Mouse (Mus musculus) limb, embryonic 15.5 days (tissue): ENCODE results near the gene Pkd2l1. TPM values are rescaled to one million over a fixed set of nuclear protein-coding genes. Genes with fewer than 3 reads are reported as not detected.
"Not testable (repeated sequence)": the region's sequence is repeated elsewhere in the genome, so short reads cannot be mapped to it uniquely, and the experiment has no call there.

Source experiments
- ATAC-seq: fragments of 200-750 bp; cut with Nextera tagmentation; 2 replicates; pipeline ENCODE4 v1.8.0; 2017; ENCODE audit warnings: low read depth, moderate TSS enrichment; ENCODE audit not compliant: insufficient number of reproducible peaks, low FRiP score, low TSS enrichment
- H3K27ac ChIP-seq: fragments of 300-500 bp; sonication (generic); 2 replicates; pipeline ENCODE4 v1.5.1; 2015; ENCODE audit warnings: moderate library complexity, mild to moderate bottlenecking, inconsistent platforms
- H3K27me3 ChIP-seq: fragments of 300-500 bp; sonication (generic); 2 replicates; pipeline ENCODE4 v1.6.1; 2015; ENCODE audit warnings: inconsistent platforms
- H3K36me3 ChIP-seq: fragments of 300-500 bp; sonication (generic); 2 replicates; pipeline ENCODE4 v1.6.1; 2015; ENCODE audit warnings: inconsistent platforms
- H3K4me1 ChIP-seq: fragments of 300-500 bp; sonication (generic); 2 replicates; pipeline ENCODE4 v1.6.1; 2015; ENCODE audit warnings: inconsistent platforms
- H3K4me2 ChIP-seq: fragments of 300-500 bp; sonication (generic); 2 replicates; pipeline ENCODE4 v1.6.1; 2015; ENCODE audit warnings: mild to moderate bottlenecking, inconsistent platforms
- H3K4me3 ChIP-seq: fragments of 300-500 bp; sonication (generic); 2 replicates; pipeline ENCODE4 v1.5.1; 2015; ENCODE audit warnings: mild to moderate bottlenecking, inconsistent platforms
- H3K9ac ChIP-seq: fragments of 300-500 bp; sonication (generic); 2 replicates; pipeline ENCODE4 v1.6.1; 2015; ENCODE audit warnings: inconsistent platforms
- H3K9me3 ChIP-seq: fragments of 300-500 bp; sonication (generic); 2 replicates; pipeline ENCODE4 v1.6.1; 2016; ENCODE audit warnings: inconsistent platforms
- WGBS: fragments of 180-500 bp; shearing (Covaris S2); methylation state at CpG from one replicate; pipeline ENCODE4 v1.1.7; 2015; 5-methylcytosine and 5-hydroxymethylcytosine counted together
- polyA plus RNA-seq: library from polyadenylated mRNA; unstranded; fragments of >200 nt; fragmentation: Nextera tagmentation; extraction: Ambion mirVana; gene quantifications from 2 replicates; pipeline ENCODE4 v1.2.1, GENCODE M21; 2015

The Pkd2l1 gene
- polyA plus RNA-seq, 1 experiment from 2014 or later, result not detected

DNA sequence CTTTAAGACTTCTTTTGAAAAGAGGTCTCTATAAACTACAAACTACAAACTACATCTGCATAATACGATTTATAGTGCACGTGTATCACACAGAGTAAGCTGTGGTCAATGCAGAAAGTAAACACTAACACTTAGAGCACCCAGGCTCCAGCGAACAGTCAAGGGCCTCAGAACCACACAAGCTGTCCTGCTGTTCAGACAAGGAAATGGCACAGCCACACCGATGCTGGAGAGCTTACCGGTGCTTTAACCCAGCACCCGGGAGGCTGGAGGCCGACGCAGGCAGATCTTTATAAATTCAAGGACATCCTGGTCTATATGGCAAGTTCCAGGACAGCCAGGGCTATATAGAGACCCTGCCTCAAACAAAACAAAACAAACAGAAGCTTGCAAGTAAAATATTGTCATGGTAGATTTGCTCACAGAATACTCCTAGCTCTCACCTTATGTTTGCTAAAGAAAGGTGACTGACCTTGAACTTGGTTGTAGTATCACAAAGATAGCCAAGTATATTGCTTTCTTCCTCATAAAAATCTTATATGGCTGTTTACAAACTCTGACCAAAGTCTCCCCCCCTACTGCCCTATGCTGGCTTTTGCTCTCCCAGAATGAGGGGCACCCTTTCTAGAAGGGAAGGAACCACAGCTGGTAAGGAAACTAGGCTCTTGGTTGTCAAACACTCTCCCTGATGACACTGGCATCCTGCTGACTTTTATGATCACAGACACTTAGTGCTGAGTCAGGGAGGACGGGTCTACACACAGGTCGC, 64.3 kb downstream of the Pkd2l1 start:
- peaks cover 86% of the 10 kb centered on the region for H3K36me3 ChIP-seq
- no peak overlapping the region for H3K27ac ChIP-seq
- H3K4me3 ChIP-seq, result no peak overlapping the region
- H3K4me2 ChIP-seq, result no peak overlapping the region
- WGBS, result 92% methylated on average over 10 of the region's 10 CpGs
- H3K4me1 ChIP-seq, result no peaks in the 10 kb centered on the region
- no peak overlapping the region for H3K9ac ChIP-seq
- H3K9me3 ChIP-seq, result no peaks in the 10 kb centered on the region
- H3K27me3 ChIP-seq, result no peaks in the 10 kb centered on the region
- ATAC-seq, result no peak

DNA sequence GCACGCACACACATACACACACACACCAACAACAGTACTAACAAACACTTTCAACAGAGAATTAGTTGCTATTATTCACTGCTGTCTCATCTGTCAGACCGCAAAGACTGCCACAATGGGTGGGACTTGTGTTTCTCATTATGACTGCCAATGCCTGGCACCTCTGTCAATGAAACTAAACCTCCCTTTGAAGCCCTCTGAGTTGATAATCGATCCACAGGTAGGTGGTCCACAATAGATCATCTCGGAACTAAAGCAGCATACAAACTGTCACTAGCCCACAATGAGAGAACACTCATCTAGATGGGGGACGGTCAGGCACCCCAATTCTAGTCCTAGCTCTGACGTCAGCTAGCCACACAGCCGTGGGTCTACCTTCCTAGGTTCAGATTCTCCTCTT, 71.1 kb downstream of the Pkd2l1 start:
- no peak for ATAC-seq

DNA sequence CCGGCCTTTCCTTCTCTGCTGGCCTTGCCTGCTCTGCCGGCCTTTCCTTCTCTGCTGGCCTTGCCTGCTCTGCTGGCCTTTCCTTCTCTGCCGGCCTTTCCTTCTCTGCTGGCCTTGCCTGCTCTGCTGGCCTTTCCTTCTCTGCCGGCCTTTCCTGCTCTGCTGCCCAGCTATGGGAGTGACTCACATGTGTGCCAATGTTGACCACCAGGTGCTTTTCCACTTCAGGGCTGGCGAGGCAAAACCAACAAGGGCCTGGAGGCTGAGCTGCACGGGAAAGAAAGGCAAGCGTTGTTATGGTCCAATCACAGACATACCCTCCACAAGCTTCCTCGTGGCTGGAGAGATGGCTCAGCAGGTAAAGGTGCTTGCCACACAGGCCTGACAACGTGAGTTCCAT, 71.6 kb downstream of the Pkd2l1 start:
- H3K27ac ChIP-seq, H3K9ac ChIP-seq, H3K4me3 ChIP-seq, H3K27me3 ChIP-seq, H3K4me2 ChIP-seq, H3K4me1 ChIP-seq, ATAC-seq, H3K9me3 ChIP-seq: not testable (repeated sequence)
- H3K36me3 ChIP-seq, result peaks cover 77% of the 10 kb centered on the region
- 91% methylated on average over 9 of the region's 9 CpGs for whole genome bisulfite sequencing

More for the DNA sequence above, 71.1 kb downstream of the Pkd2l1 start:
- peaks cover 77% of the 10 kb centered on the region for H3K36me3 ChIP-seq
- no peak overlapping the region for H3K4me3 ChIP-seq
- H3K9ac ChIP-seq, result no peak overlapping the region
- no peak overlapping the region for H3K4me2 ChIP-seq
- no peaks in the 10 kb centered on the region for H3K27me3 ChIP-seq
- 92% methylated on average over 7 of the region's 7 CpGs for WGBS
- H3K4me1 ChIP-seq, result no peaks in the 10 kb centered on the region
- H3K9me3 ChIP-seq, result no peaks in the 10 kb centered on the region
- no peak overlapping the region for H3K27ac ChIP-seq

DNA sequence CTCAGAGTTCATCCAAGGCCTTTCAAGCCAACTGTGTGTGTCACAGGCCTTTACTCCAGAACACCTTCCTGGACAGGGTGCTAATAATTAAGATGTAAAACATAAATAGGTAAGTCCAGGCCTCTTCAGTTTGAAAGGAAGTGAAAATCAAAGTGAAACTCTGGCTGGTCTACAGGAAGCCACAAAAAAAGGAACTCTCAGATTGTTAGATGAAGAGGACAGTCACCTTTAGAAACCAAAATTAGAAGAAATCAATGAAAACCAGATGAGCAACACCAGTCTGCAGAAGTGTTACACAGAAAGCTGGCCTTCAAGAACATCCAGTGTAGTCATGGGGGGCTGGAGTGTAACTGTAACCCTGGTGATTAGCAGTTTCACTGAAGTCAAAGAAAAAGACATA, 74.4 kb downstream of the Pkd2l1 start:
- no peak for ATAC-seq
- no peak overlapping the region for H3K27ac ChIP-seq
- H3K27me3 ChIP-seq, result no peaks in the 10 kb centered on the region
- H3K4me2 ChIP-seq, result no peak overlapping the region
- H3K4me1 ChIP-seq, result no peaks in the 10 kb centered on the region
- no peaks in the 10 kb centered on the region for H3K9me3 ChIP-seq
- H3K9ac ChIP-seq, result no peak overlapping the region
- H3K4me3 ChIP-seq, result no peak overlapping the region
- H3K36me3 ChIP-seq, result peaks cover 68% of the 10 kb centered on the region

DNA sequence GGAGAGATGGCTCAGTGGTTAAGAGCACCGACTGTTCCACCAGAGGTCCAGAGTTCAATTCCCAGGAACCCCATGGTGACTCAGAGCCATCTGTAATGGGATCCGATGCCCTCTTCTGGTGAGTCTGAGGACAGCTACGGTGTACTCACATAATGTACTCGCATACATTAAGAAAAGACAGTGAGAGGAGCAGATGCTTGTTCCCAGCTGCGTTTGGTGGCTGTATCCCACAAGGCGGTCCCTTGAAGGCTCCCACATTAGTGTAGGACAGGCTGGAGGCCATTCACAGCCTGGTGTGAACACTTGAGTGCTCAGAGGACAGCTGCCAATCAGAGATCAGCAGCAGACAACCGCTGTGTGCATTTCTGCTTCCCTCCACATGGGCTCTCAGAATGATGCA, 80.5 kb downstream of the Pkd2l1 start:
- H3K9me3 ChIP-seq, result no peaks in the 10 kb centered on the region
- H3K36me3 ChIP-seq, result peaks cover 63% of the 10 kb centered on the region
- no peaks in the 10 kb centered on the region for H3K27me3 ChIP-seq
- no peak overlapping the region for H3K4me3 ChIP-seq
- 62% methylated on average over 7 of the region's 7 CpGs for WGBS
- no peak for ATAC-seq
- H3K27ac ChIP-seq, result no peak overlapping the region
- H3K4me2 ChIP-seq, result no peak overlapping the region
- no peak overlapping the region for H3K9ac ChIP-seq
- peaks cover 13% of the 10 kb centered on the region for H3K4me1 ChIP-seq

DNA sequence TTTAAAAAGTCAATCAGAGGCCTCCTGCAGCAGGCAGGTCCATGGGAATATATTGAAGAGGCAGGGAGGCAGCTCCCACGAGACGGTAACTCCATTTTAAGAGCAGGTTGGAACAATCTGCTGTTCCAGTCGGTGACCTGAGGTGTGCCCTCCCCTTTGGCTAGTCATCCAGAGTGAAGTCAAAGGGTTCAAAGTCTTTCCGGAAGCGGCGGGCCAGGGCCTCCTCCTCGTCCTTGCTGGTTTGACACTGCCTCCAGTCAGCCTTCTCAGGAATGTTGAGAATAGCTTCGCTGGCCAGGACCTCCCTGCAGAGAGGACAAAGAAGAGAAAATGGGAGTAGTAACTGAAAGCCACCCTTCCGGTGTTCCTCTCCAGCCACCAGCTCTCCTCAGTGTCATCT, 81.9 kb downstream of the Pkd2l1 start:
- WGBS, result 88% methylated on average over 9 of the region's 9 CpGs
- H3K4me3 ChIP-seq, result no peak overlapping the region
- no peak overlapping the region for H3K9ac ChIP-seq
- peaks cover 20% of the 10 kb centered on the region for H3K4me1 ChIP-seq
- H3K27ac ChIP-seq, result no peak overlapping the region
- H3K27me3 ChIP-seq, result no peaks in the 10 kb centered on the region
- no peak for ATAC-seq
- H3K36me3 ChIP-seq, result peaks cover 54% of the 10 kb centered on the region
- H3K9me3 ChIP-seq, result no peaks in the 10 kb centered on the region
- no peak overlapping the region for H3K4me2 ChIP-seq

DNA sequence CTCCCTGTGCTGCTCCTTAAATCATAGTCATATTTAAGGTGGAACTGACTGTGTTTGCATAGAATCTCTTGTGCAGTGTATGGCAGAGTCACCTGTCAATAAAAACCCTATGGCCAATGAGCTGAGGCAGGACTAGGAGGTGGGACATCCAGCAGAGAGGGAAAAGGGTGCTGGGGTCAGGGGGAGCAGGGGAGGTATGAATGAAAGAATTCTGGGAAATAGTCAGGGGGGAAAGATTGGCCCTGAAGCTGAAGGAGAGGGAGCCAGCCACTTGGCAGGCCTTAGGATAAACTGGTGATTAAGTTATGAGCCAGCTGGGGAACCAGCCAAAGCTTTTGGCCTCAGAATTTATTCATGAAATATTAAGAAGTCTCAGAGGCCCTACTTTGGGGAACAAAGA, 83.2 kb downstream of the Pkd2l1 start:
- Histone ChIP-seq H3K4me3 (no peak overlapping the region), H3K27me3 (no peaks in the 10 kb centered on the region), H3K9ac (no peak overlapping the region), H3K27ac (no peak overlapping the region), H3K36me3 (peaks cover 46% of the 10 kb centered on the region), H3K9me3 (no peaks in the 10 kb centered on the region), H3K4me1 (peaks cover 20% of the 10 kb centered on the region), H3K4me2 (no peak overlapping the region)
- no peak for ATAC-seq

DNA sequence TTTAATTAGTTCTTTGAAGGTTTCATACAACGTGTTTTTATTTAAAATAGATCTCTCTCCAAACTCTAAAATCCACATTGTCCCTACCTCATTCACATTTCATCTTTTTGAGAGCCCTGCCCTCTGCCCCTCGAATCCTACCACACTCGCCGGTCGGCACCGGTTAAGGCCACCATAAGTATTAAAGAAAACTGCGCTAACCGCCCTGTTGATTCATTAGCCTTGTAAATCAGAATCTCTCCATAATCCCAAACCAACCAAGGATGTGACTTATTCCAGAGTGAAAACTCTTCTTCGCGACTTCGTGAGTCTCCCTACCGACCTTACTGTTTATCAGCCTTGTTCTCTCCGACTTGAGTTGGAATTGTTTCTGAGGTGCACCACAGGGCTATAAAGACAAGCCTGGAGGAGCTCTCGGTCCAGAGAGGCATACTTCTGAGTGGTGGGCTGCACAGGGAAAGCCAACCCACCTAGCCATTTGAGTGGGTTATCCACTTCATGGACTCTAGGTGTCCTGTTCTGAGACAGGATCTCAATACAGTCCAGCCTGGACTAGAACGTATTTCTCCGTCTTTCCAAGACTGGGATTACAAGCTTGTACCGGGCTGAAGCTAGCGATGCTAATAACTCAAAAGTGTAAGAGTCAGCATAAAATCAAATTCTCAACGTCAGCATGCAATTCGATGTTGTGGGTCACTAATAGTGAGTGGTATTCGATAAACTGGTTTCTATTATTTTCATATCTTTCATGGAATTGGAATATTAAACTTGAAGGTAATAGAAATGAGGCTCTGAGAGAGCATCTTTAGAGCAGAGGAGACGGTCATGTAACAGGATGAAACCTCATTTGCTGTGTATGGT, 84.4 kb downstream of the Pkd2l1 start:
- Histone ChIP-seq H3K4me3 (peak overlapping the region; percentile 94), H3K27me3 (no peaks in the 10 kb centered on the region), H3K4me1 (peaks cover 20% of the 10 kb centered on the region), H3K36me3 (peaks cover 35% of the 10 kb centered on the region), H3K27ac (peak overlapping the region; percentile 54), H3K4me2 (peak overlapping the region; percentile 86), H3K9me3 (no peaks in the 10 kb centered on the region), H3K9ac (peak overlapping the region; percentile 93)
- WGBS, result 29% methylated on average over 22 of the region's 22 CpGs
- no peak for ATAC-seq

DNA sequence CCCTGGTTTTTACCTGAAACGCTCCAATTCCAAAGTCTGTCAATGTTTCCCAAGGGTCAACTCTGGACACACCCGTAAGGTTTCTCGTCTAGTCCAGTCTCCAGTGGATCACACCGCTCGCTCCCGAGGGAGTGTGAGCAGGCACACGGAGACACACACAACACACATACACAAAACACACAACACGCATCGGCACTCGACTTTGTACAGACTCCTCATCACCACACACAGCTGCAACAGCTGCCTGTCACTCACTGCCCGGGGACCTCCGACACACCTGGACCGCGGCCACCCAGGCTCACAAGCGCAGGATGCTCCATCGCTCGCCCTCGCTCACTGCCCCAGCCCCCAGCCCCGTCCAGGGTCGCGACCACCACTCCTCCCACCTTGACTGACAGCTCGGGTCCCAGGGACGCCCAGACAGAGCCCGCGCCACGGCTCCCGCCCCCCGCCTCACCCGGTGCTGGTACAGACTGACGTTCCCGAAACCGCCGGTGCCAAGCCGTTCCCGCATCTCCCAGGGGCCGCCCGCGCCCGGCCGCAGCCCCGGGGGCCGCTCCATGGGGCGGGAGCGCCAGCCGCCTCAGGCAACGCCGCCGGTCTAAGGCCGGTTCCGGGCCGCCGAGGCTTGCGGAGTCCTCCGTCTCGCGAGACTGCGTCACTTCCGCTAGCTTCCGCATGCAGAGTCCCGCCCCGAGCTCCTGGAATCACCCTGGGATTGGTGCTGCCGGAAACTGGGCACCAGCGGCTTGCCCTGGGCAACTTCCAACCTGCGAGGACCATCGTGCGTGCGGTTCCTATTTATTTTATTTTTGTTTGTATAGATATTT, 85.2 kb downstream of the Pkd2l1 start, which contains the start of gene Chuk:
Gene Chuk, minus strand, starts transcription at position 650 of the 830 bp plus-strand sequence.
- Histone ChIP-seq H3K9ac (peak within 1 kb of the TSS; percentile 93), H3K27ac (peak within 1 kb of the TSS; percentile 72), H3K9me3 (no peaks in the 10 kb centered on the region), H3K4me2 (peak within 1 kb of the TSS; percentile 86), H3K4me1 (peaks cover 20% of the 10 kb centered on the region), H3K36me3 (peaks cover 26% of the 10 kb centered on the region), H3K27me3 (no peaks in the 10 kb centered on the region), H3K4me3 (peak within 1 kb of the TSS; percentile 94)
- ATAC-seq, result peak; percentile 94
- WGBS, result under 1% methylated on average over 66 of the region's 67 CpGs

DNA sequence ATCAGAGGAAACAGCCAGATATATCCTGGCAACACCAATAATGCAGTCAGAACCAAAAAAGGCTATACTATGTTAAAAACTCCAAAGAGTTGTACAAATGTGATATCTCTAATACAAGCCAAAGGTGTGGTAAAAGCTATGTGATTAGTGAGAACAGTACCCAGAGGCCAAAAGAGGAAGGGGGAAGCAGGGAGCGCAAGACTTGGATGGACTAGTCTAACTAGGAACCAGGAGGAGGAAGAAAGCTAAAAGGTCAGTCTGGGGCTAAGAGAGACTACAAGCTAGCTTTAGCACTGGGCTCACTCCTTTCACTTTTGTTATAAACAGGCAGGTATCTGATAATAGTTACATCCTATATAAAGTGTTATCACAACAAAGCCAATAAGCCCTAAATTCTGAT, 87.8 kb downstream of the Pkd2l1 start:
- no peak for ATAC-seq
- Histone ChIP-seq H3K9ac (no peak overlapping the region), H3K9me3 (no peaks in the 10 kb centered on the region), H3K27me3 (no peaks in the 10 kb centered on the region), H3K27ac (no peak overlapping the region), H3K4me2 (no peak overlapping the region), H3K4me1 (peaks cover 20% of the 10 kb centered on the region), H3K4me3 (no peak overlapping the region), H3K36me3 (peaks cover 10% of the 10 kb centered on the region)
- 88% methylated on average over 1 of the region's 1 CpGs for WGBS

DNA sequence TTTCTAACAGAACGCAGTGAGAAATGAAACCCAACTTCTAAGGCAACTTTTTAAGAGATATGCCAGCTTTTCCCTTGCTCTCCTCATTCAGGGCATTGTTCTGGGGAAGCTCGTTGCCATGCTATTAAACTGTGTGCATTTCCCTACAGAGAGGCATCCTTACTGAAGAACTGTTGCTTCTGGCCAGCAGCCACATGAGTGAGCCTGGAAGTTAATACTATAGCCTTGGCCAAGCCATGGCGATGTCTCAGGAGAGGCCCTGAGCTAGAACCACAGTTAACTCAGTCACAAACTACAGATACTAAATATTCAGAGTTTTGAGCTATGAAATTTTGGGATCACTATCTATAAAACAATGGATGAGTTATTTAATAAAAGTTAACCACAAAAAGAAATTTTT, 89.2 kb downstream of the Pkd2l1 start:
- Histone ChIP-seq H3K9ac (no peak overlapping the region), H3K4me3 (no peak overlapping the region), H3K27ac (no peak overlapping the region), H3K27me3 (no peaks in the 10 kb centered on the region), H3K4me2 (no peak overlapping the region), H3K36me3 (peaks cover 6% of the 10 kb centered on the region), H3K4me1 (peaks cover 10% of the 10 kb centered on the region), H3K9me3 (no peaks in the 10 kb centered on the region)
- ATAC-seq, result no peak
- WGBS, result 80% methylated on average over 3 of the region's 3 CpGs
